Mouse (Mus musculus): ENCODE results near the gene Plscr1.

Plscr1 gene

GRCm38 (mm10) chr9:92301213-92301612 is 51.7 kb downstream of the Plscr1 start:
- no peak for DNase-seq (ENCODE audit: low read depth)

GRCm38 (mm10) chr9:92305075-92305474 is 55.5 kb downstream of the Plscr1 start:
- no peak for DNase-seq (ENCODE audit: low read depth)

DNA sequence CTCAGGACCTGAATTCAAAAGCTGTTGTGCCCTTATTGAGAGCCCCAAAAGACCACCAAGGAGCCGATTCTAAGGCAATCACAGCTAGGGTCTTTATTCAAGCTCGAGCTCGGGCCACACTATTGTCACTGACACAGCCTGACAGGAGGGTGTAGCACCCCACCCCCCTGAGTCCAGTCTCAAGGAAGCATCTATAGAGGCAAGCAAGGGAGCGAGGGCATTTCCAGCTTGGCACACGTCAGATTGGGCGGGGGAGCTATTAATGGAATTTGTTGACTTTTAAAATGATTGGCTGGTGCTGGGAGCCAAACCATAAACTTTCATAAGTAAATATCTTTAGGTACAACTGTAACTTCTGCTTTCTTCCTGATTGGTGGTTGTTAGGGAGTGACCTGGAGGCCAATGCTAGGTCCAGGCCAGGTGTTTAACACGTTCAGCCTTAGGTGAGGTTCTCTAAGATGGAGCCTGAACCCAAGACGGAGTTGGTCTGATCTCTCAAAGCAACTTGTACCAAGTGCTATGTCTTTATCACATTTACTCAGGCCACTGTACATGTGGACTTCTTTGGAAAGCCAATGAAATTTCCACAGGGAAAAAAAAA is 56.2 kb downstream of the Plscr1 start:
- DNase-seq (ENCODE audit: low read depth): no peak

DNA sequence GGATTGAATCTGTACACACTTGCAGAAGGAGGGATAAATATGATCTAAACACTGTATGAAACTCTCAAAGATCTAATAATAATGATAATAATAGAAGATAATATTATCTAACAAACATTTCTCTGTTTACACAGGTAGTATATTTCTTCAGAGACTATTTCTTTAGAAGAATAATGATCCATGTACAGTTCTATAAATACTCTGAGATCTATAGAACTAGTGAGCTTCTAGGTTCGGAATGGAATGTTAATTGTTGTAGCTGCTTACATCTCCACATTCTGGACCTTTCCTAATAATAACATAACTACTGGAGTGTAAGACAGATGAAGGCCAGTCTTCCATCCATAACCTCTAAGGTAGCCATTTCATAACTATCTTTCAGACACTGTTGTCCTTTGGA is 59.5 kb downstream of the Plscr1 start, which contains the start of gene 1700057G04Rik:
1700057G04Rik (plus strand) TSS at position 301 of the 400 bp plus-strand sequence.
- DNase-seq (ENCODE audit: low read depth): no peak

GRCm38 (mm10) chr9:92316791-92317190 is 67.2 kb downstream of the Plscr1 start:
- DNase-seq (ENCODE audit: low read depth): no peak
